Mouse (Mus musculus) liver, embryonic 14.5 days (tissue): Measurements from ENCODE around the gene Ensa. TPM values are rescaled to one million over a fixed set of nuclear protein-coding genes. Genes with fewer than 3 reads are reported as not detected.
A peak's percentile ranks its signal among the peaks of the same experiment; 100 is the strongest.

ENCODE experiments used
- ATAC-seq: fragments of 200-750 bp; cut with Nextera tagmentation; 2 replicates; pipeline ENCODE4 v1.8.0; 2017; ENCODE audit warnings: moderate number of reproducible peaks, mild to moderate bottlenecking, moderate library complexity; ENCODE audit not compliant: insufficient read depth
- DNase-seq, 3 experiments: peaks; one replicate each; pipeline ENCODE4 v3.0.0-alpha.2; 2012 to 2013; ENCODE audit warnings: low read depth in 3 of 3, low spot score in 3 of 3
- H3K27ac ChIP-seq: fragments of 300-500 bp; sonication (generic); 2 replicates; pipeline ENCODE4 v1.5.1; 2014; ENCODE audit warnings: moderate library complexity, mild to moderate bottlenecking, control low read depth, inconsistent platforms
- H3K27me3 ChIP-seq: fragments of 300-500 bp; sonication (generic); 2 replicates; pipeline ENCODE4 v1.6.1; 2014; ENCODE audit warnings: mild to moderate bottlenecking, low read length, moderate library complexity; ENCODE audit not compliant: control insufficient read depth, insufficient read depth
- H3K36me3 ChIP-seq: fragments of 300-500 bp; sonication (generic); replicated peaks from 2 replicates; pipeline ENCODE4 v1.6.1; 2014; ENCODE audit warnings: low read depth; ENCODE audit not compliant: control insufficient read depth, insufficient read depth
- H3K4me1 ChIP-seq, 2 experiments: fragments of 200-500 bp in 1 of 2; fragments of 300-500 bp in 1 of 2; sonication (generic) in 1 of 2; replicated peaks; 2 replicates each; pipeline ENCODE4 v1.6.1; 2012 to 2014; ENCODE audit warnings: antibody characterized with exemption in 1 of 2, inconsistent platforms in 1 of 2, low read length in 1 of 2; ENCODE audit not compliant: control insufficient read depth in 2 of 2, insufficient read depth in 2 of 2
- H3K4me2 ChIP-seq: fragments of 300-500 bp; sonication (generic); 2 replicates; pipeline ENCODE4 v1.6.1; 2014; ENCODE audit warnings: low read depth, mild to moderate bottlenecking, control low read depth, moderate library complexity
- H3K4me3 ChIP-seq, 2 experiments: fragments of 200-500 bp in 1 of 2; fragments of 300-500 bp in 1 of 2; sonication (generic) in 1 of 2; 2 replicates each; pipeline ENCODE4 v1.5.1; 2012 to 2014; ENCODE audit warnings: low read depth in 2 of 2, low read length in 2 of 2, mild to moderate bottlenecking in 2 of 2, control low read depth in 1 of 2, inconsistent platforms in 1 of 2, moderate library complexity in 1 of 2; ENCODE audit not compliant: insufficient read depth in 1 of 2
- H3K9ac ChIP-seq: fragments of 300-500 bp; sonication (generic); replicated peaks from 2 replicates; pipeline ENCODE4 v1.6.1; 2014; ENCODE audit warnings: mild to moderate bottlenecking, control low read depth, moderate library complexity
- H3K9me3 ChIP-seq: fragments of 300-500 bp; sonication (generic); 2 replicates; pipeline ENCODE4 v1.6.1; 2016; ENCODE audit warnings: low read length, mixed read lengths; ENCODE audit not compliant: control insufficient read depth
- CTCF ChIP-seq: IDR thresholded peaks from 2 replicates; pipeline ENCODE4 v1.5.1; 2016; ENCODE audit warnings: antibody characterized with exemption, low read depth, control low read depth
- EP300 ChIP-seq: IDR thresholded peaks from 2 replicates; pipeline ENCODE4 v1.6.1; 2016; ENCODE audit warnings: antibody characterized with exemption, low read depth
- WGBS: fragments of 180-500 bp; shearing (Covaris S2); extraction: QIAGEN DNeasy Blood & Tissue Kit; methylation state at CpG from one replicate; pipeline ENCODE4 v1.1.7; 2014; ENCODE audit not compliant: insufficient replicate concordance; 5-methylcytosine and 5-hydroxymethylcytosine counted together
- polyA plus RNA-seq, 2 experiments: library from polyadenylated mRNA; depleted of rRNA in 1 of 2; stranded (reverse) in 1 of 2; unstranded in 1 of 2; fragments of >200 nt; fragmentation: Nextera tagmentation in 1 of 2; extraction: Ambion mirVana in 1 of 2; gene quantifications; 2 replicates each; pipeline versions ENCODE4 v1.2.1 to v1.2.3; 2012 to 2014

Gene Ensa
- polyA plus RNA-seq, 2 experiments, result 14.9 to 26.8 TPM

- no peak for TF ChIP-seq CTCF
- no peak for TF ChIP-seq EP300
- Histone ChIP-seq H3K9me3 (no peaks in the 10 kb centered on the region), H3K4me2 (peak overlapping the region; percentile 45), H3K27me3 (no peaks in the 10 kb centered on the region), H3K4me1 (peaks cover 68 to 76% of the 10 kb centered on the region in 2 experiments), H3K9ac (no peak overlapping the region; the same call in 1 of the 2 replicates), H3K4me3 (no peak overlapping the region), H3K27ac (peak overlapping the region; percentile 77), H3K36me3 (peaks cover 56% of the 10 kb centered on the region)
- ATAC-seq (no peak), DNase-seq (no peak)
- WGBS, result 85% methylated on average over 3 of the region's 3 CpGs
These were observed 39.3 kb downstream of the Ensa start for GRCm38 (mm10) chr3:95663969-95664608.

GRCm38 (mm10) chr3:95664940-95665352, 40.2 kb downstream of the Ensa start:
- peaks cover 68 to 76% of the 10 kb centered on the region in 2 experiments for H3K4me1 ChIP-seq

GRCm38 (mm10) chr3:95666124-95666844, 41.5 kb downstream of the Ensa start:
- peak overlapping the region; percentile 77 for H3K27ac ChIP-seq
- WGBS, result 41% methylated on average over 6 of the region's 6 CpGs
- DNase-seq (peak; percentile 73 to 86 (median 81)), ATAC-seq (peak; percentile 76)
- peak overlapping the region; percentile 45 for H3K4me2 ChIP-seq
- TF ChIP-seq CTCF (no peak), EP300 (peak; percentile 59)
- peaks cover 57 to 70% of the 10 kb centered on the region in 2 experiments for H3K4me1 ChIP-seq
- peaks cover 49% of the 10 kb centered on the region for H3K36me3 ChIP-seq
- 0 out of 4 replicates have a peak overlapping the region, but pooled peaks of 1 of the 2 experiments have one; percentile 1 for H3K4me3 ChIP-seq
- H3K27me3 ChIP-seq, result no peaks in the 10 kb centered on the region
- peak overlapping the region; percentile 14 for H3K9ac ChIP-seq
- H3K9me3 ChIP-seq, result no peaks in the 10 kb centered on the region

More at GRCm38 (mm10) chr3:95664940-95665352, 40.2 kb downstream of the Ensa start:
- Histone ChIP-seq H3K9me3 (no peaks in the 10 kb centered on the region), H3K27ac (peak overlapping the region; percentile 77), H3K27me3 (no peaks in the 10 kb centered on the region), H3K36me3 (peaks cover 58% of the 10 kb centered on the region), H3K4me2 (peak overlapping the region; percentile 45), H3K4me3 (no peak overlapping the region), H3K9ac (peak overlapping the region; percentile 60)
- DNase-seq, result no peak
- WGBS, result 68% methylated on average over 4 of the region's 4 CpGs
- ATAC-seq, result peak; percentile 34; the same call in 1 of the 2 replicates
- TF ChIP-seq EP300 (no peak), CTCF (no peak)

- no peak for TF ChIP-seq EP300
- TF ChIP-seq CTCF, result no peak
- Histone ChIP-seq H3K27me3 (no peaks in the 10 kb centered on the region), H3K4me1 (peaks cover 51 to 74% of the 10 kb centered on the region in 2 experiments), H3K9ac (0 out of 2 replicates have a peak overlapping the region, but pooled peaks have one; percentile 7), H3K4me3 (no peak overlapping the region), H3K4me2 (no peak overlapping the region), H3K36me3 (peaks cover 38% of the 10 kb centered on the region), H3K27ac (peak overlapping the region; percentile 51), H3K9me3 (no peaks in the 10 kb centered on the region)
- DNase-seq (no peak), ATAC-seq (no peak)
- 64% methylated on average over 4 of the region's 4 CpGs for WGBS
These were observed 42.7 kb downstream of the Ensa start for GRCm38 (mm10) chr3:95667521-95667920.

DNA sequence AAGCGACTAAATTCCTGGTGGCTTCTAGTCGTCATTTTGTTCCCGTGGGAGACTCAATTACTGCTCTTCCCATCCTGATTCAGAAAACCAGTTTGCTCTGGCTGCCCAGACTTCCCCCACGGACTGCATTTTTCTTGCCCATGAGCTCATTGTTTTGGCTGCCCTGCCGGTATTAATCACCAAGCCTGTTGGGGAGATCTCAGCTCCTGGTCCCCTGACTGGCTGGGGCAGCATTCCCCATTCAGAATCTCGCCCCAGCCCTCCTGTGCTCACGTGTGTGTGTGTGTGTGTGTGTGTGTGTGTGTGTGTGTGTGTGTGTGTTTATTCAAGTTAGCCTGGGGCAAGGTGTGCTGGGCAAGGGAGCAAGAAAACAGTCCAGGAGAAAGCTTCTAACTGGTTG, 43.2 kb downstream of the Ensa start:
- Histone ChIP-seq H3K4me2 (no peak overlapping the region; the same call in 1 of the 2 replicates), H3K36me3 (peaks cover 33% of the 10 kb centered on the region), H3K4me3 (no peak overlapping the region), H3K27me3 (no peaks in the 10 kb centered on the region), H3K9ac (no peak overlapping the region), H3K9me3 (no peaks in the 10 kb centered on the region), H3K27ac (peak overlapping the region; percentile 62), H3K4me1 (peaks cover 52 to 74% of the 10 kb centered on the region in 2 experiments)
- DNase-seq, result no peak
- TF ChIP-seq CTCF, result no peak
- TF ChIP-seq EP300, result no peak
- 45% methylated on average over 7 of the region's 7 CpGs for WGBS
- ATAC-seq, result no peak
